Mouse (Mus musculus): Measurements from ENCODE around the gene Grn. TPM values are rescaled to one million over a fixed set of nuclear protein-coding genes. Genes with fewer than 3 reads are reported as not detected.
A peak's percentile ranks its signal among the peaks of the same experiment; 100 is the strongest.

Grn gene
- polyA plus RNA-seq, 1 experiment = 79.1 TPM

DNA sequence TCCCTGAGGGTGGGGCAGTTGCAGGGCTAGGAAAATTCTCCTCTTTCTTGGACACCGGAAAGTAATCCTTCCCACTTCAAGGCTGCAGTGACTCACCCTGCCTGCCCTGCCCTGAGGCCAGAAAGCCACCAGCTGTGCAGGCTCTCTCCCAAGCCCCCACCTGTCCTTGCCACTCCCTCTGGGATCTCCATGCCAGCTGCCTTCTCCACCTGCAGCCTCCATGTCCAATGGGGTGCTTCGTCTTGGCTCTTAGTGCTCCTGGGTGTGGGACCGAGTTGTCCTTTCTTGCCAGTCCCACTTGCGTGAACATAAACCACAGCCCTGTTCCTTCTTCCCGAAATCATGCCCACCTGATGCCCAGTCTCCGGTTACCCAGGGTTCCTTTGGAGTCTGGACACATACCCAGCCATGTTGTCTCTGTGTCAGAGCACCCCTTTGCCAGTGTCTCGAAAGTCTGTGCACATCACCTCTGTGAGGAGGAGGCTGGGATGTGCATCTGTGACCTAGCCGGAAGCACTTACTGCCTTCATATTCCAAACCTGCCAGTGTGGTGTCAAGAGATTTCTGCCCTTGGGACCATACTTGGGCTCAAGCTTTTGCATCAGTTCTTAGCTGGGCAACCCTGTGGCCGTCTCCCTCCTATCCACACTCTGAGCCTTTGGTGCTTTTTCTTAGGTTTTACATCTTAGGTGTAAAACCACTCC, 35.5 kb upstream of the Grn start:
- H3K27me3 ChIP-seq (ENCODE audit: control insufficient read depth, insufficient read depth, insufficient read length) = peaks cover 4% of the 10 kb centered on the region
- no peak overlapping the region for H3ac ChIP-seq (ENCODE audit: control insufficient read depth, insufficient read length, low read depth)
- peak; percentile 100 for TF ChIP-seq MYOD1 (IDR thresholded peaks at IDR 0.05; ENCODE audit: control insufficient read depth, insufficient read length, low read depth)
- TF ChIP-seq MAX (IDR thresholded peaks at IDR 0.05) = no peak
- TF ChIP-seq CTCF (IDR thresholded peaks at IDR 0.05; ENCODE audit: control insufficient read depth, insufficient read depth, insufficient read length) = no peak
- no peak overlapping the region for H3K4me3 ChIP-seq (ENCODE audit: insufficient read depth, poor library complexity, severe bottlenecking)
- H3K36me3 ChIP-seq (ENCODE audit: control insufficient read depth, insufficient read depth) = no peaks in the 10 kb centered on the region
- H3K79me2 ChIP-seq (ENCODE audit: control insufficient read depth, insufficient read depth) = no peaks in the 10 kb centered on the region
- H3K79me3 ChIP-seq (ENCODE audit: low read depth) = no peaks in the 10 kb centered on the region

- Histone ChIP-seq H3ac (ENCODE audit: control insufficient read depth, insufficient read length, low read depth) (no peak overlapping the region), H3K27me3 (ENCODE audit: control insufficient read depth, insufficient read depth, insufficient read length) (peaks cover 3% of the 10 kb centered on the region), H3K79me2 (ENCODE audit: control insufficient read depth, insufficient read depth) (no peaks in the 10 kb centered on the region), H3K36me3 (ENCODE audit: control insufficient read depth, insufficient read depth) (no peaks in the 10 kb centered on the region), H3K79me3 (ENCODE audit: low read depth) (no peaks in the 10 kb centered on the region), H3K4me3 (ENCODE audit: insufficient read depth, poor library complexity, severe bottlenecking) (no peak overlapping the region)
- TF ChIP-seq FOSL1 (IDR thresholded peaks at IDR 0.05; ENCODE audit: insufficient read depth, low read length, poor library complexity, severe bottlenecking) (no peak), USF1 (IDR thresholded peaks at IDR 0.05; ENCODE audit: low read depth) (peak; percentile 54), MYOG (IDR thresholded peaks at IDR 0.05; ENCODE audit: control insufficient read depth, extremely low read depth, insufficient read length) (no peak), CTCF (IDR thresholded peaks at IDR 0.05; ENCODE audit: control insufficient read depth, insufficient read depth, insufficient read length) (no peak), MAX (IDR thresholded peaks at IDR 0.05) (no peak)
Observed at GRCm38 (mm10) chr11:102395250-102395649, 34.9 kb upstream of the Grn start.

DNA sequence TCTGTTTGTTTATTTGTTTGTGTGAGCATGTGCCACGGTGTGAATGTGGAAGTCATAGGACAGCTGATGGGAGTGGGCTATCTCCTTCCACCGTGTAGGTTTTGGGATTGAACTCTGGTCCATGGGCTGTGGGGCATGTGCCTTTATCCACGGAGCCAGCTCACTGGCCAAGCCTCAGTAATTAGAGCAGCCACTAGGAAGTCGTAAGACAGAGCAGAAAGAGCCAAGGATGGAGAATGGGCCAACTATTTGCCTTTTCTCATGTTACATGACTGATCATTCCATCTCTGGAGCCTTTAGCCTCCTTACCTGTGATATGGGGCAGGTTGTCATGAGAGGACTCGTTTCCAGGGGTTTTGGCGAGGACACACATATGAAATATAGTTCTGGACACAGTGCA, 33.9 kb upstream of the Grn start:
- TF ChIP-seq USF1 (IDR thresholded peaks at IDR 0.05; ENCODE audit: low read depth) (no peak), FOSL1 (IDR thresholded peaks at IDR 0.05; ENCODE audit: insufficient read depth, low read length, poor library complexity, severe bottlenecking) (no peak), MAX (IDR thresholded peaks at IDR 0.05) (no peak), CEBPB (IDR thresholded peaks at IDR 0.05; ENCODE audit: low read depth) (no peak), MYOD1 (IDR thresholded peaks at IDR 0.05; ENCODE audit: control insufficient read depth, insufficient read length, low read depth) (no peak), MYOG (IDR thresholded peaks at IDR 0.05; ENCODE audit: control insufficient read depth, extremely low read depth, insufficient read length) (no peak), CTCF (IDR thresholded peaks at IDR 0.05; ENCODE audit: control insufficient read depth, insufficient read depth, insufficient read length) (no peak)
- H3K36me3 ChIP-seq (ENCODE audit: control insufficient read depth, insufficient read depth) = no peaks in the 10 kb centered on the region
- no peaks in the 10 kb centered on the region for H3K79me2 ChIP-seq (ENCODE audit: control insufficient read depth, insufficient read depth)
- H3ac ChIP-seq (ENCODE audit: control insufficient read depth, insufficient read length, low read depth) = no peak overlapping the region
- no peaks in the 10 kb centered on the region for H3K27me3 ChIP-seq (ENCODE audit: control insufficient read depth, insufficient read depth, insufficient read length)
- no peaks in the 10 kb centered on the region for H3K79me3 ChIP-seq (ENCODE audit: low read depth)
- H3K4me3 ChIP-seq (ENCODE audit: insufficient read depth, poor library complexity, severe bottlenecking) = no peak overlapping the region

DNA sequence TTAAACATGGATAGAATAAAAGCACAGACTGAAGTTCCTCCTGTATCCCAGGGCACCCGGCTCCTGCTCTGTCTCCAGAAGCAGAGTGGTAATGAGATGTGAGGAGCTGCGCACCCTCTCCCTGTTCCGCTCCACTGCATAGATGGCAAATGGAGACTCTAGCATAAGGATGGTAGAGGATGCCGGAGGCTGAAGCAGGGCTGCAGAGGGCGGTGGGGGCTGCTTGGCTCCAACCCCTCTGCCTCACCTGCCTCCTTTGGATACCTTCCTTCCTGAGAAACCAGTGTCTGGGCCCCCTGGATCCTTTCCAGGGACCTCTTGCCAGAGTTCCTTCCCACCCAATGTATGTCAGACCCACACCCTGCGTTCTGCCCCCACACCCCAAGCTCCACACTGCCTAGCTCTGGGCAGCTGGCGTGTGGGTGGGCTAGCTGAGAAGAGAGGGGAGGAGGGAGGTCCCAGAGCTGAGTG, 33.4 kb upstream of the Grn start:
- Histone ChIP-seq H3K27me3 (ENCODE audit: control insufficient read depth, insufficient read depth, insufficient read length) (no peaks in the 10 kb centered on the region), H3K79me3 (ENCODE audit: low read depth) (no peaks in the 10 kb centered on the region), H3K79me2 (ENCODE audit: control insufficient read depth, insufficient read depth) (no peaks in the 10 kb centered on the region), H3K36me3 (ENCODE audit: control insufficient read depth, insufficient read depth) (no peaks in the 10 kb centered on the region), H3ac (ENCODE audit: control insufficient read depth, insufficient read length, low read depth) (no peak overlapping the region), H3K4me3 (ENCODE audit: insufficient read depth, poor library complexity, severe bottlenecking) (no peak overlapping the region)
- no peak for TF ChIP-seq CEBPB (IDR thresholded peaks at IDR 0.05; ENCODE audit: low read depth)
- no peak for TF ChIP-seq MAX (IDR thresholded peaks at IDR 0.05)
- TF ChIP-seq FOSL1 (IDR thresholded peaks at IDR 0.05; ENCODE audit: insufficient read depth, low read length, poor library complexity, severe bottlenecking) = no peak
- no peak for TF ChIP-seq MYOD1 (IDR thresholded peaks at IDR 0.05; ENCODE audit: control insufficient read depth, insufficient read length, low read depth)
- TF ChIP-seq USF1 (IDR thresholded peaks at IDR 0.05; ENCODE audit: low read depth) = no peak
- no peak for TF ChIP-seq MYOG (IDR thresholded peaks at IDR 0.05; ENCODE audit: control insufficient read depth, extremely low read depth, insufficient read length)
- TF ChIP-seq CTCF (IDR thresholded peaks at IDR 0.05; ENCODE audit: control insufficient read depth, insufficient read depth, insufficient read length) = no peak

- H3K36me3 ChIP-seq (ENCODE audit: control insufficient read depth, insufficient read depth) = peaks cover 10% of the 10 kb centered on the region
- H3K79me3 ChIP-seq (ENCODE audit: low read depth) = no peaks in the 10 kb centered on the region
- H3K79me2 ChIP-seq (ENCODE audit: control insufficient read depth, insufficient read depth) = no peaks in the 10 kb centered on the region
- no peaks in the 10 kb centered on the region for H3K27me3 ChIP-seq (ENCODE audit: control insufficient read depth, insufficient read depth, insufficient read length)
- no peak overlapping the region for H3ac ChIP-seq (ENCODE audit: control insufficient read depth, insufficient read length, low read depth)
- TF ChIP-seq MAX (IDR thresholded peaks at IDR 0.05) = no peak
- TF ChIP-seq CTCF (IDR thresholded peaks at IDR 0.05; ENCODE audit: control insufficient read depth, insufficient read depth, insufficient read length) = no peak
- no peak for TF ChIP-seq CEBPB (IDR thresholded peaks at IDR 0.05; ENCODE audit: low read depth)
- no peak for TF ChIP-seq MYOG (IDR thresholded peaks at IDR 0.05; ENCODE audit: control insufficient read depth, extremely low read depth, insufficient read length)
- no peak for TF ChIP-seq FOSL1 (IDR thresholded peaks at IDR 0.05; ENCODE audit: insufficient read depth, low read length, poor library complexity, severe bottlenecking)
- no peak for TF ChIP-seq USF1 (IDR thresholded peaks at IDR 0.05; ENCODE audit: low read depth)
- no peak for TF ChIP-seq MYOD1 (IDR thresholded peaks at IDR 0.05; ENCODE audit: control insufficient read depth, insufficient read length, low read depth)
- no peak overlapping the region for H3K4me3 ChIP-seq (ENCODE audit: insufficient read depth, poor library complexity, severe bottlenecking)
Observed at GRCm38 (mm10) chr11:102398007-102398825, 31.9 kb upstream of the Grn start.

All from C2C12 (cell line).